Comparison of ENCODE assay signal across 9 mouse cellular contexts in the genomic region with DNA sequence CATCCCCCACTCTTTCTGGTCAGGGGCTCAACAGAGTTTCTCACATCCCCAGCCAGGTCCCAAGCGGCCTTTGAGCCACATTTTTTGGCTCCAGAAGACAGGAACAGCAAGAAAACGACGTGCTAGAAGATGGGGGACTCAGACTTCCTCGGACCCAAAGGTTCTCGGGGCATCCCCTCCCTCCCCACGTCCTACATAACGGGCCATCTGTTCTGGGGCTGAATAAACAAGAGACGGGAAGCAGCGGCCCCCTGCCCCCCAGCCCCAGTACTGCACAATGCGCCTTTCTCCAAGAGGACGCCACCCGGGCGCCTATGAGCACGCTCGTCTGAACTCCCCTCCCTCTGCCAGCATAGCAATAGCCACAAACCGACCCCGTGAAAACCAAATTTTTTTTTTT. TPM values are rescaled to one million over a fixed set of nuclear protein-coding genes. Genes with fewer than 3 reads are reported as not detected.
A peak's percentile ranks its signal among the peaks of the same experiment; 100 is the strongest.
DNase-seq lines count a peak whose midpoint lies in the region; TF ChIP-seq lines count a peak whose summit lies in the region.
"Had no signal": no experiment of that assay in that cellular context is flagged by ENCODE, and none has a peak within 500 bp of the region (broad histone marks: within the 10 kb centered on the region; RNA-seq: fewer than 3 reads in every experiment).

Gene Slpi, minus strand, starts transcription at position 76 of the 400 bp plus-strand sequence.

- intact Hi-C loops in left cerebral cortex, postnatal 4 days (cut with DNase I) = no loop called here

- no peak for TF ChIP-seq POLR2A in testis, adult 2 months (IDR thresholded peaks at IDR 0.05; ENCODE audit: control insufficient read depth, low read depth, low read length)

- no peaks in the 10 kb centered on the region for H3K27me3 ChIP-seq in testis, adult 2 months (ENCODE audit: control insufficient read depth, insufficient read depth, low read length)

- no peaks in the 10 kb centered on the region for H3K36me3 ChIP-seq in testis, adult 2 months (ENCODE audit: control insufficient read depth, insufficient read depth, low read length)

- no peak within 1 kb of the TSS for H3K27ac ChIP-seq in testis, adult 2 months (ENCODE audit: control insufficient read depth, insufficient read depth, low read depth, low read length)

- TF ChIP-seq CTCF in testis, adult 2 months (IDR thresholded peaks at IDR 0.05; ENCODE audit: control insufficient read depth, insufficient read depth, insufficient replicate concordance, low read depth, low read length) = no peak

- peaks cover 23% of the 10 kb centered on the region for H3K4me1 ChIP-seq in testis, adult 2 months (ENCODE audit: control insufficient read depth, insufficient read depth, low read length)

- peak; percentile 35 for DNase-seq in embryo, embryonic 10 days (ENCODE audit: low spot score)
- no peak for DNase-seq in embryo, embryonic 9.5 days (ENCODE audit: extremely low spot score)
- no peak for DNase-seq in testis, postnatal 14 days (ENCODE audit: low spot score)
- DNase-seq in frontal cortex, postnatal 14 days (ENCODE audit: low spot score in 2 of 2) = peak; percentile 36 to 46
- peak; percentile 71 for DNase-seq in left cerebral cortex, postnatal 4 days
- DNase-seq in neural tube, embryonic 10.5 days (ENCODE audit: extremely low spot score, low spot score) = peak; percentile 59
- DNase-seq in gastrocnemius, adult 18-20 months (ENCODE audit: low spot score) = no peak

- H3K4me3 ChIP-seq in testis, adult 2 months (ENCODE audit: control insufficient read depth, low read depth, low read length) = peak within 1 kb of the TSS; percentile 75

RNA-seq across cellular contexts. Expression of gene Slpi, which starts in this region (rescaled TPM):
- 2.2 and 2.8 TPM in 2 replicates for polyA plus RNA-seq in testis, adult 2 months (2012; rRNA removed)
- under 1 TPM in 1 of 2 experiments, not detected in 1; 0.94 TPM for total RNA-seq in left cerebral cortex, postnatal 4 days (2021)
- total RNA-seq in gastrocnemius, adult 18-20 months (2021) = under 1 TPM in 1 of 2 experiments, not detected in 1; 0.73 TPM
- total RNA-seq: MEL had no signal

Comparison
In these comparisons a context has a peak if more than half of its experiments do, and no peak if none do; other contexts are left out.
1. DNase-seq: peak in embryo, embryonic 10 days (single experiment), frontal cortex, postnatal 14 days (2 of 2) and neural tube, embryonic 10.5 days (single experiment); none in embryo, embryonic 9.5 days (single experiment), testis, postnatal 14 days (single experiment) and gastrocnemius, adult 18-20 months (single experiment).
2. Peak in DNase-seq in left cerebral cortex, postnatal 4 days; RNA of the gene not detected or under 1 TPM.